Comparison of ENCODE assay signal across 8 mouse cellular contexts in genomic region chr10:94198482-94199405, GRCm38 (mm10). TPM values are rescaled to one million over a fixed set of nuclear protein-coding genes. Genes with fewer than 3 reads are reported as not detected.
DNase-seq lines count a peak whose midpoint lies in the region; ATAC-seq and TF ChIP-seq lines count a peak whose summit lies in the region.

Gene Ndufa12 (plus strand): TSS chr10:94198720.

- under 1% methylated on average over 46 of the region's 46 CpGs for WGBS in forebrain, embryonic 13.5 days
- under 1% methylated on average over 46 of the region's 46 CpGs for WGBS in large intestine, adult 2 months
- under 1% methylated on average over 46 of the region's 46 CpGs for WGBS in liver, postnatal 0 days (ENCODE audit: insufficient replicate concordance)
- under 1% methylated on average over 46 of the region's 46 CpGs for WGBS in neural tube, embryonic 14.5 days

- no peaks in the 10 kb centered on the region for H3K4me1 ChIP-seq in ES-Bruce4 (ENCODE audit: control insufficient read depth, insufficient read depth, low read length)
- peaks cover 21% of the 10 kb centered on the region for H3K4me1 ChIP-seq in forebrain, embryonic 13.5 days
- H3K4me1 ChIP-seq in liver, postnatal 0 days (ENCODE audit: insufficient read depth) = peaks cover 7% of the 10 kb centered on the region
- H3K4me1 ChIP-seq in neural tube, embryonic 14.5 days (ENCODE audit: control insufficient read depth, insufficient read depth, low read length) = peaks cover 10% of the 10 kb centered on the region; the same call in 1 of the 2 replicates

- H3K27me3 ChIP-seq in ES-Bruce4 (ENCODE audit: control insufficient read depth, insufficient read depth, low read length, poor library complexity, severe bottlenecking) = no peaks in the 10 kb centered on the region
- H3K27me3 ChIP-seq in forebrain, embryonic 13.5 days = no peaks in the 10 kb centered on the region
- no peaks in the 10 kb centered on the region for H3K27me3 ChIP-seq in liver, postnatal 0 days (ENCODE audit: insufficient read depth, low read length)
- no peaks in the 10 kb centered on the region for H3K27me3 ChIP-seq in neural tube, embryonic 14.5 days (ENCODE audit: control insufficient read depth, insufficient read depth, low read length)

- peak; percentile 39 for TF ChIP-seq CTCF in ES-Bruce4 (IDR thresholded peaks at IDR 0.05; ENCODE audit: low read depth, low read length)
- TF ChIP-seq CTCF in liver, postnatal 0 days (IDR thresholded peaks at IDR 0.05; ENCODE audit: low read depth) = peak; percentile 71

- H3K9me3 ChIP-seq in ES-Bruce4 (replicated peaks; ENCODE audit: control insufficient read depth, insufficient read depth, low read length, poor library complexity, severe bottlenecking) = no peaks in the 10 kb centered on the region
- no peaks in the 10 kb centered on the region for H3K9me3 ChIP-seq in forebrain, embryonic 13.5 days (replicated peaks)
- H3K9me3 ChIP-seq in liver, postnatal 0 days (ENCODE audit: low read length) = no peaks in the 10 kb centered on the region
- no peaks in the 10 kb centered on the region for H3K9me3 ChIP-seq in neural tube, embryonic 14.5 days (ENCODE audit: control insufficient read depth, low read length)

- no peak within 1 kb of the TSS for H3K27ac ChIP-seq in ES-Bruce4 (ENCODE audit: insufficient read depth, low read length)
- peak within 1 kb of the TSS; percentile 70 for H3K27ac ChIP-seq in forebrain, embryonic 13.5 days
- peak within 1 kb of the TSS; percentile 87 for H3K27ac ChIP-seq in liver, postnatal 0 days (ENCODE audit: low read depth)
- H3K27ac ChIP-seq in neural tube, embryonic 14.5 days (ENCODE audit: low read depth, low read length) = peak within 1 kb of the TSS; percentile 74

- H3K4me2 ChIP-seq in forebrain, embryonic 13.5 days = peak within 1 kb of the TSS; percentile 78
- peak within 1 kb of the TSS; percentile 93 for H3K4me2 ChIP-seq in liver, postnatal 0 days (ENCODE audit: low read depth, low read length)
- peak within 1 kb of the TSS; percentile 89 for H3K4me2 ChIP-seq in neural tube, embryonic 14.5 days (ENCODE audit: low read depth, low read length)

- peak; percentile 65 for TF ChIP-seq POLR2A in ES-Bruce4 (IDR thresholded peaks at IDR 0.05; ENCODE audit: insufficient read depth, low read length)

- peak; percentile 97 to 99 for DNase-seq in heart, postnatal 10 days
- DNase-seq in large intestine, adult 2 months (ENCODE audit: low read depth, low spot score) = peak; percentile 84
- peak; percentile 95 for DNase-seq in liver, postnatal 0 days
- DNase-seq in testis, postnatal 10 days (ENCODE audit: low spot score) = peak; percentile 94

- peaks cover 7% of the 10 kb centered on the region for H3K36me3 ChIP-seq in ES-Bruce4 (ENCODE audit: control insufficient read depth, insufficient read depth, low read length, poor library complexity, severe bottlenecking)
- H3K36me3 ChIP-seq in forebrain, embryonic 13.5 days (ENCODE audit: poor library complexity, severe bottlenecking) = peaks cover 37% of the 10 kb centered on the region
- H3K36me3 ChIP-seq in liver, postnatal 0 days (replicated peaks; ENCODE audit: insufficient read depth, low read length) = peaks cover 34% of the 10 kb centered on the region
- H3K36me3 ChIP-seq in neural tube, embryonic 14.5 days (ENCODE audit: control insufficient read depth, insufficient read depth, low read length) = peaks cover 9% of the 10 kb centered on the region

- peak; percentile 61; the same call in 1 of the 2 replicates for TF ChIP-seq EP300 in ES-Bruce4 (IDR thresholded peaks at IDR 0.05; ENCODE audit: insufficient read depth, low read depth, low read length)
- no peak for TF ChIP-seq EP300 in liver, postnatal 0 days (IDR thresholded peaks at IDR 0.05; ENCODE audit: low read depth)

- intact Hi-C loops in heart, postnatal 10 days (cut with DNase I) = no loop called here

- peak within 1 kb of the TSS; percentile 85 for H3K9ac ChIP-seq in ES-Bruce4 (ENCODE audit: low read depth, poor library complexity, severe bottlenecking)
- peak within 1 kb of the TSS; percentile 88 for H3K9ac ChIP-seq in forebrain, embryonic 13.5 days
- peak within 1 kb of the TSS; percentile 85 for H3K9ac ChIP-seq in liver, postnatal 0 days (replicated peaks)
- H3K9ac ChIP-seq in neural tube, embryonic 14.5 days (replicated peaks; ENCODE audit: low read depth, low read length) = peak within 1 kb of the TSS; percentile 78

- H3K4me3 ChIP-seq in ES-Bruce4 (ENCODE audit: low read depth, low read length) = peak within 1 kb of the TSS; percentile 93
- H3K4me3 ChIP-seq in forebrain, embryonic 13.5 days = peak within 1 kb of the TSS; percentile 83
- peak within 1 kb of the TSS; percentile 87 for H3K4me3 ChIP-seq in liver, postnatal 0 days (ENCODE audit: low read depth, low read length)
- peak within 1 kb of the TSS; percentile 86 for H3K4me3 ChIP-seq in neural tube, embryonic 14.5 days (ENCODE audit: low read depth, low read length)

- ATAC-seq in cerebellum, adult (ENCODE audit: insufficient number of reproducible peaks, low FRiP score, low TSS enrichment) = peak; percentile 96
- peak; percentile 97 for ATAC-seq in forebrain, embryonic 13.5 days
- ATAC-seq in liver, postnatal 0 days = peak; percentile 98
- peak; percentile 96 for ATAC-seq in neural tube, embryonic 14.5 days (ENCODE audit: low read depth)

RNA-seq across cellular contexts. Expression of gene Ndufa12, which starts in this region (rescaled TPM):
- polyA plus RNA-seq in ES-Bruce4 (2011; ENCODE audit: insufficient read depth, insufficient read length, low read depth, missing spikeins) = 320 and 329 TPM in 2 replicates
- polyA plus RNA-seq in forebrain, embryonic 13.5 days (2015; fragmentation: Nextera tagmentation; extraction: Ambion mirVana) = 376 and 416 TPM in 2 replicates
- total RNA-seq in heart, postnatal 10 days (2021) = 100 to 1,000 TPM; 627 to 629 TPM
- 100 and 102 TPM in 2 replicates for polyA plus RNA-seq in large intestine, adult 2 months (2012; rRNA removed)
- polyA plus RNA-seq in liver, postnatal 0 days (2015; fragmentation: Nextera tagmentation; extraction: Ambion mirVana) = 312 and 321 TPM in 2 replicates
- polyA plus RNA-seq in neural tube, embryonic 14.5 days (2014; fragmentation: Nextera tagmentation; extraction: Ambion mirVana) = 427 and 462 TPM in 2 replicates
